Mouse (Mus musculus) NIH3T3 (cell line): ENCODE results near the gene Sdc3.

ENCODE experiments used
- DNase-seq: peaks from one replicate; pipeline ENCODE4 v3.0.0-alpha.2; 2012; ENCODE audit warnings: low read depth

Sdc3 gene

DNA sequence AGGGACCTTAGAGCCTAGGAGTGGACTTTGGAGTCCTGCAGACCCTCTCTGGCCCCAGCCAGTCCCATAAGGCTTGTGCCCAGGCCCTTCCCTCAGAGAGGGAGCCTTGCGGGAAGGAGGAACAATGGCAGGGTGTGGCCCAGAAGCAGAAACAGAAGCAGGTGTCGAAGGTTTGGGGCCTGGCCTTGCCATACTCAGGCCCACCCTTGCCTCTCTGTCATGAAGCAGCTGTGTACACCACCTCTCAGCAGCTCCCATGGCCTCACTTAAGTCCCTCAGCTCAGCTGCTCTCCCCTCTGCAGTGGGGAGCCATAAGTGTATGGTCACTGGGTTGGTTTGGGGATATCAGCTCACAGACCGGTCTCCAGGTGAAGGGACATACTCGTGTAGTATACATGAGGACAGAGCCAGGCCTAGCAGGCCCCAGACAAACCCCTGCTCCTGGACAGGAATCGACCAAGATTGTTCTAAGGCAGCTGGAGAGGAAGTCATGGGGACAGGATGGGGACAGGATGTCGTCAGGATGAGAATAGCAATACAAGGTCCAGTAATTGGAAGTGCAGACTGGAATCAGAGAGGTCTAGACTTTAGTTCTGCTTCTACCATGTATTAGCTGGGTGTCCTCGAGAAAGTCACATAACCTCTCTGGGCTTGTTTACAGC lies 28.4 kb downstream of the Sdc3 start:
- no peak for DNase-seq

DNA sequence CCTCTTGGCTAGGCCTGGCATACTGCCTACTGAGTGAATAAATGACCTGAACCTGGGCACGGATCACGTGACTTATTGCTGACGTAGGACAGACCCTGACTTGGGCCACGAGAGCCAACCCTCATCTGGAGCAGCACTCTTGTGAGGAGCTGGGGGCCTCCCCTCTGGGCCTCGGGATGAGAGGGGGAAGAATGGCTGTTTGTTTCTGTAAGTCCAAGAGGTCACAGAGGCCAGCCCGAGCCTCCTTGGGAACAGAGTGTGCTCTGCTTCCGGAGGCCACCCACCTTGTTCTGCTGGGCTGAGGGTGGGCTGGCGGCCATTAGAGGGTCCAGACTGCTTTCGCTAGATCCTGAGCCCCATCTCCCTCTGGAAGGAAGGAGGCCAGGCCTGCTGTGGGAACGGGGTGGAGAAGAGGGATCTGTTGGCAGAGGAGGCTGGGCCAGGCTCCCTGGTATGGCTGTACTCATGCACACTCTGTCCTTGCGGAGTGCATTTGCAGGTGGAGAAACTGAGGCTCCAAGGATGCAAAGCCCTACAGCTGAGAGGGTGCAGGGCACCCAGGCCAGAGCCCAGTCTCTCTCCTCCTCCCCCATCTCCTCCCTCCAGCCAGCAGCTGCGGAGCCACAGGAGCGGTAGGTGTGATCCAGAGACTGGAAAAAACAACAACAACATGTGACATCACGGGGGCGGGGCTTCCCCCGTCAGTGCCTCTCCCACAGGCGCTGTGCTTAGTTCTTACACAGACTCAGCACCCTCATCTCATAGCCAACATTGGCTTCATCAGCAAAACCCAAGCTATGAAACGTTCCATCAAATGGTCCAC lies 36.7 kb downstream of the Sdc3 start:
- peak; percentile 37 for DNase-seq

DNA sequence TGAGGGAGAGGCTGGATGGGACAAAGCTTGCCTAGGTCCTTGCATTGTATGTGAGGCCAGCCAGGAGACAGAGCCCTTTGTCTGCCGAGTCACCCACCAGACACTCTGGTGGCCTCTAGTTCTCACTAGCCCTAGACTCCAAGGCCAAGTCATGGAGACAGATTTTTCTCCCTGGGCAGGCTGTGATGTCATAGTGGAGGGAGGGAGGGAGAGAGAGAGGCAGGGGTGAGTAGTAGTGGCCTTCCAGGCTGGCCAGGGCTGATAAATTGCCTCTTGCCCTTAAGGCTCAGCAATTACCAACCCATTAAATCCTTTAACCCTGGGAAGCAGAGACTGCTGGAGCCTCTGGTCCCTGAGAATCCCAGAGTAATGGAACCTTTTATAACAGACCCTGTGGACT lies 41.8 kb downstream of the Sdc3 start:
- no peak for DNase-seq

DNA sequence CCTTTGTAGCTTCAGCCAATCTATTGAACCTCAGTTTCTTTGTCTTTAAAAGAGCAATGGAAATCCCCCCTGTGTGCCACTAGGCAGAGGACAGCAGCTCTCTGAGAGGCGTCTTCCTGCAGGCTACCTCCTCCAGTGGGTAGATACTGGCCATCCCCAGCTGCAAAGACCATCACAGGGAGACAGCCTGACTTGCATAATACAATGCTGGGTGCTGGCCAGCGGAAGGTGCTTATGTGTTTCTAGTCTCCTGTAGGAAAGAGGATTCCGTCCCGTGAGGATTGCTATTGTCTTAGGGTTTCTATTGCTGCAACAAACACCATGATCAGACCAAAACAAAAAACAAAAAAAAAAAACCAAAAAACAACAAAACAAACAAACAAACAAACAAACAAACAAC lies 43.2 kb downstream of the Sdc3 start:
- DNase-seq: no peak

DNA sequence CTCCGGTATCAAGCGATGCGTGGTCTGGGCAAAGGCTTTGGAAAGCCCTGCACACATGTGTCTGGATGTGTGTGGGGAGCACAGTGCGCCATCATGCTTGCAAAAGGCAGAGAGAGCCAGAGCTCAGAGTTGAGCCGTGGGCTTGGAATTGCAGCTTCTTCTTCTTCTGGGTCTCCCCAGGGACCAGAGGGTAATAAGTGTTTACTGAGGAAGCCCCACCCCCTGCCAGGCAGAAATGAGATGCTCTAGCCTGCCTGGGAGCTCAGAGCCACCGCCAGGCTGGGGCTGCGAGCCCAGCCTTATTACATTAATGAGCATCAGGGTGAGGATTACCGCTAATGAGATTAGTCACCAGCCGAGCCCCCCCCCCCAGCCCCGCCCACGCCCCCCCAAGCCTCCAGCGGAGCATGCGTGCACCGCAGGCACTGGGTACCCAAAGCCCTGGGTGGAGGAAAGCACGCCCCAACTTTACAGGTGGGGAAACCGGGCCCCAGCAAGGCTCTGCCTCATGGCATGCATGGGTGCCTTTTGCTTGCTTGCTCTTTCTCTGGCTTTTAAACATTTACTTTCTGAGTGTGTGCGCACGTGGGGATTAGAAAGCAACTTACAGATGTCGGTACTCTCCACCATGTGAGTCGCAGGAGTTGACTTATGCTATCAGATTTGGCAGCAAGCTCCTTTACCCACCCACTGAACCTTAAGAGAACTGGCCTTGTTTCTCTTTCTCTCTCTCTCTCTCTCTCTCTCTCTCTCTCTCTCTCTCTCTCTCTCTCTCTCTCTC lies 44.1 kb downstream of the Sdc3 start:
- DNase-seq: peak; percentile 41

DNA sequence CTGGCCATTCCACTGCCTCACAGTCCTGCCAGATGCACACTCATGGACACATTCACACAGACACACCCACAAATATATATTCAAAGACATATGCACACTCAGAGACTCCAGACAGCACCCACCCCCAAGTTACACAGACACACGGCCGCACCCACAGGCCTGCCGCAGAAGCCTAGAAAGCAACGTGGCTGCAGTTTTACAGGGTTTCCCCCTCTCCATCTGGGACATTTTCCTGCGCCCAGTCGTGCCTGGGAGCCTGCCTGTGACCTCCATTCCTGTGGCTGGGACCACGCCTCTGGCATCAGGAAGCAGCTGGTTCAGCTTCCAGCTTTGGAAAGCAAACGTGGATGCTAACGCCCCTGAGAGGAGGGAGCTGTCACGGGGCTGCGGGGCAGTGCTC lies 46.2 kb downstream of the Sdc3 start:
- peak; percentile 24 for DNase-seq

DNA sequence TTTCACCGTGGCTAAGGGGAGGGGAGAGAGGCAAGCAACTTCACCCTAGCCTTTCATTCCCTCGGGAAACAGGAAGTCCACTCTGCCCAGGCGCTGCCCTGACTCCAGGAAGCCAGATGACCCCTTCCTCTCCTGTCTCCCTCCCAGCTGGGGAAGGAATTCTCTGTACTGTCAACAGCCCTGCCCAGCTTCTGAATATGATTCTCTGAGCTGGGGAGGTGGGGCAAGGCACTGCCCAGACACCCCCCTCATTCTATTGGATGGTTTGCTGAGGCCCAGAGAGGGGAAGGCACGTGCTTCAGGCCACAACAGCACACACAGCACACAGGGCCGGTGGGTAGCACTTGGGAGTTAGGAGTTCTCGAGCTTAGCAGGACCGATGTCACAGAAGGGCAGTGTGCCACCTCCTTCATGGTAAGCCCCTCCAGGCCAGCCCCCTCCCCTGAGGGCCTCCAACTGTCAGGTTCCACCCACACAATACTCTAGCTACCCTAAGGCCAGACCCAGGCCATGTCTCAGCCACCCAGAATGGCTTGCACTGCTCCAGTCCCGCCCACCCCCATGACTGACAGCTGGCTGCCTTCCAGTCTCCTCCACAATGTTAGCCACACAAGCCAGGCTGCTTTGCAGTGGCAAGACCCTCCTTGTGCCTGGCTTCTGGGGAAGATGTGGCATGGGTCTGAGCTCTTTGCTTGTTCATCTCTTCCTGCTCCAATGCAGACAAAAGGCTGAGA lies 48.9 kb downstream of the Sdc3 start:
- DNase-seq: peak; percentile 40

DNA sequence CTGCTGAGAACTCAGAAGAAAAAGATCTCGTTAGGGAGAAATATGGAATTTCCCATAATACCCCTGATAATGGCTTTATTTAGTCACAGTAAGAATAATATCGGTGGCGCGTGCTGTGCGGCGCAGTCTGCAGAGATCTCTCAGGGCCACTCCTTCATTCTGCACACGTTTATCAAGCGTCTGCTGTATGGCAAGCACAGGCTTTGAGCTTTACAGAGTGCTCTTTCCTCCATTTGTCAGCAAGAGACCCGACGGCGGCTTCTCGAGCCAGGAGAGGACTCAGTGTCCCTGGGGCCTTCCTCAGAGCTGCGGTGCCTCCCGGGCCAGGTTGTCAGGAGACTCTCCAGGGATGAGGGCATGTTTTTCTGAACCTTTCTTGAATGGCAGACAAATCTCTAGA lies 56.5 kb downstream of the Sdc3 start:
- DNase-seq: no peak

DNA sequence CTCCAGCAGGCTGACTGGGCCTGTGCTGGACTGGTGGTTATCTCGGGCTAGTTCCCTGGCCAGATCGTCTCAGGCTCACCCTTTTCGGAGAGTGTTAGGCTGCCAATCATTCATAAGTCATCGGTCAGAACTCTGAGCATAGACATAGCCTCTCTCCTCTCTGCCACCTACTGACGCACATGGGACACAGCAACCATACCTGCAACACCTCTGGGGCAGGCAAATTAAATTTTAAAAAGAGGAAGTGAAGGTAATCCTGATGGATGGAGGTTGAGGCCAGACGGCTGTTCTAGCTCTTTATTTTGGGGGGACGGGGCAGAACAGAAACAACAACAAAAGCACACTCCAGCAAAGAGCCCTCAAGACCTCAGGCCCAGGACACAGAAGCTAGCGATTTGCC lies 65.3 kb downstream of the Sdc3 start:
- DNase-seq: no peak

DNA sequence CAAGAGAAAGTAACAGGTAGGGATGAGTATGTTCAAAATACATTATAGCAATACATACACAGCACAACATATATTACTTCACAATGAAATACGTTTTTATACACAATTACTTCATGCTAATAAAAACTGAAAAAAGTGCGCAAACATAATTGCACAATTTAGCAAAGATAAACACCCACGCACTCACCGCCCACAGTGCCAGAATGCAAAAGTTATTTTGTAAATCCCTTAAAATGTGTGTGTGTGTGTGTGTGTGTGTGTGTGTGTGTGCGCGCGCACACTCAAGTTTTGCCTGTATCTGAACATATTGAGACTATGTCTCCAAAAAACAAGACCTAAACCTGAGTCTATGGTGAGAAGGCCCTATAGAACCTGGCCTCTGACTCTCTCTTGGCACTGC lies 66.5 kb downstream of the Sdc3 start:
- DNase-seq: no peak

DNA sequence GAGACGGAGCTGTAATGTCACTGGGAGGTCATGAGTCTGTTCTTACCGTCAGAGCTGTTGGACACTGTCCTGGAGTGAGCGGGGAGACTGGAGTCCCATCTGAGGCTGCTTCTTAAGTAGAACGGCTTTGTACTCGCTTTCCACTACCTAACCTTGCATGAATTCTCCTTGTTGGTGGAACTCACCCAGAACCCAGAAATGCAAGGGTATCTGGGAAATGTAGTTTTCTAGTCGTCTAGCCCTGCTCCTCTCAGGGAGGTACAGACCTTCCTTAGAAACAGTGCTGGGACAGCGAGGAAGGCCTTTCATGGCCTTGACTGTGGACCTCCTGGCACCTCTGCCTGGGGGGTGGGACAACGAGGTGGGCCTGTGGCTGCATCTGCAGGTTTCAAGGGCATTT lies 67.1 kb downstream of the Sdc3 start:
- no peak for DNase-seq

DNA sequence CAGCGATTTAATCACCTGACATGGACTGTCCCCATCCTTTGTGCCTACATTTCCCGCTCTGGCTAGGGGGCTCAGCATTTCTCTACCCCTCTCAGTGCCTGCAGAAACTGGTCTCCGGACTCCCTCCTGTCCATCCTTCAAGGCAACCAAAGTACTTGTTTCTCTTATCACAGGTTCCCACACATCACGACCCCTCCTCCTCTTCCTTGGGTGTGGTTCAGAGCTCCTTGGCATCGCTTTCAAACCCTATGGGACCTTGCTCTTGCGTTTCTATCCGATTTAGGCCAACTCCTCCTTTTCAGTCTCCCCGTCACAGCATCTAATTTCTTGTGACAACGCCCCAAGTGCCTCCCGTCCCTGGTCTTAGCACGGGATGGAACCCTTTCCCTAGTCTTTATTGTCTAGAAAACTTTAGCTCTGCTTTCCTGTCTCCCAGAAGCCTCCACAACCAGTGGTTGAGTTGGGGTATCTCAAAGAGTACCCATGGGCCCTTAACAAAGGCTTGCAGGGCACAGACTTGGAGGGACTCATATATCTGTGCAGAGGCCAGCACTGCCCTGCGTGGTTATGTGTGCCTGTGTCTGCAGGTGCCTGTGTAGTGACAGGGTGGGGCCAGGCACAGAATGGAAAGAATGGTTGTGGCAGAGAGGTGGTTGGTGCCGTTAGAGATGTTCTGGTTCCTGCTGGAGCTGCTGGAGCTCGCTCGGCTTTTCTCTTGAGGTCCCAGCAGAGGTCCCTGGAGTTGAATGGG lies 68.7 kb downstream of the Sdc3 start:
- no peak for DNase-seq

DNA sequence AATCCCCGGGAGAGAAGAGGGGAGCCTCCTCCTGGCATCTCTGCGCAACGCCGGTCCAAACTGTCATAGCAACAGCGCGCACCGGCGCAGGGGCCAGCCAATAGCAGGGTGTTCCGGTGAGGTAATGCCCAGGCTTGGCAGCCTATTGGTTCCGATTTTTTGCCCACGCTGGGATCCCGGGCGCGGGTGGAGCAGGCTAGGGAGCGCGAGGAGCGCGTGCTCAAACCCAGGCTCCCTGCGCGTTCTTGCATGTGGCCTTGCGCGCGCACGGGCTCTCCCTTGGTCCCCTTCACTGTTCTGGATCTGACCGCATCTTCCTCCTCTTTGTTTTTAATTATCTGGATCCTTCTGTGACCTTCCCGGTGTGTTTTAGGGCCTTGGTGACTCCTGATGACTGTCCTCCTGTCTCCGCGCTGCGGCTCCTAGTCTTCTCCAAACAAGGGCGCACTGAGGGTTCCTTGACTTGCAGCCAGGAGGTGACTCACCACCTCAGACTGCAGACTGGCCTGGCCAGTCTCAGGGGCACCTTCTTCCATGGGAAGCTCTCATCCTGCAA lies 69.4 kb downstream of the Sdc3 start:
- peak; percentile 77 for DNase-seq

DNA sequence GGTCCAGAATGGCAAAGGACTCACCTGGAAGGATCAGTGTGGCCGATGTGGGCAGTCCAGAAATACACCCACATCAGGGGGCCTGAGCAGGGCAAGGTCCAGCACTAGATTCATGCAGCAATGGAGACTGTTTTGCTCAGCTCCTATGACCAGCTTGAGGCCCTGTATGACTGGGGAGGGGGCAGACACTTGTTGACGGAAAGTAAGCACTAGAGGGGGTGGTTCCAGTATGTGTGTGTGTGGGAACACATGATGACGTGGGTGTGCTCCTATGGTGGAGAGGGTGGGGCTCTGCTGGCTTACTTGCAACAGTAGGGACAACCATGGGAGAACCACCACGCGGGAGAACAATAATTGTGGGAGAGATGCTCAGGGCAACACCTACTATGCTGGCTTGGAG lies 70.2 kb downstream of the Sdc3 start:
- no peak for DNase-seq

DNA sequence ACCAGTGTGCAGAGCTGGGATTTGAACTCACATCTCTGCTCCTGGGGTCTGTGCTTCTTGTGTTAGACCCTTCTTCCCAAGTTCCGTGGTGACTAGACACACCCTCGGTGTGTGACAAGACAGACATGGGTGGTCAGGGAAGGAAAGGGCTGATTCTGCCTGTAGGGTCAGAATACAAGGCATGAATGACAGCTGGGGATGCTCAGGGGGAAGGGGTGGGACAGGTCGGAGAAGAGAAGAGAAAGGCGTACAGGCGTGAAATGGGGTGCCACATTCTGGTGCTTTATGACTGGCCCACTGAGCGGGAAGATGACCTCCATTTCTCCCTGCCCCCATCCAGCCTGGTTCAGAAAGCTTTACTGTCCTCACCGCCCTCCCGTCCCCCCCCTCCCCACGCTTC lies 73.1 kb downstream of the Sdc3 start:
- no peak for DNase-seq

DNA sequence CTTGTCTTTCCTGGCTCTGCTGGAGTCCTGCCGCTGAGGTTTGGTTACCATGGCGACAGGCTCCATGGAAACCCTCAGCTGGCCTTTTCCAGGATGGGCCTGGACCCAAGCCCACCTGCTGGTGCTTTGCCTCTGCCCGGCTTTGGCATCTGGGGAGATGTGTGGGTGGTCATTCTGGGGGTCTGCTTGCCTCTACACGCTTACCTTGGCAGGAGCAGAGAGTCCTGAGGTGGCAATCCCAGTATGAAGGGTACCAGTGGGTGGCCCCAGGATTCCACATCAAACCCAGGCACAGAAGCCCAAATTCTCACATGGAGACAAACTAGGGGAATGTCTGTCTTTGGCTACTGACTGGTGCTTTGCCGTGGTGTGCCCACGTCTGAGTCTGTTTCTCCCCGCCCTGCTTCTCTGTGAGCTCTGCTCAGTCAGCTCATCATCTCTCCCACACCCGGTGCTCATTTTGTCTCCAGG lies 73.6 kb downstream of the Sdc3 start:
- DNase-seq: no peak

DNA sequence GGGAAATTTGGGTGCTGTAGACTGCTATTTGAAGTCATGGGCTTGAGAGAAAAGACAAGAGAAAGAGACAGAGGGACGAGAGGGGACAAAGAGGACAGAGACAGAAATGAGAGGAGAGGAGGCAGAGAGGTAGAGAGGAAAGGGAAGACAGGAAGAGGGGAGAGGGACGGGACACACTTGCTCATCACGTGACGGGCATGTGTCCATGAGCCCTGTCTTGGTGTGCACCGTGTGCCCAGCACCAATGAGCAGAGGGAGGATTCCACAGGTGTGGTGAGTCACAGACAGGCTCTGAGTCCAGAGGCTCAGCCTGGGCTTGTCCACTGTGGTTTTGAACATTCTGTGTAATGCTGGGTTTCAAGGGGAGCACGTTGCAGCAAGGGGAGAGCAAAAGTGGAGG lies 75.6 kb downstream of the Sdc3 start:
- DNase-seq: no peak

DNA sequence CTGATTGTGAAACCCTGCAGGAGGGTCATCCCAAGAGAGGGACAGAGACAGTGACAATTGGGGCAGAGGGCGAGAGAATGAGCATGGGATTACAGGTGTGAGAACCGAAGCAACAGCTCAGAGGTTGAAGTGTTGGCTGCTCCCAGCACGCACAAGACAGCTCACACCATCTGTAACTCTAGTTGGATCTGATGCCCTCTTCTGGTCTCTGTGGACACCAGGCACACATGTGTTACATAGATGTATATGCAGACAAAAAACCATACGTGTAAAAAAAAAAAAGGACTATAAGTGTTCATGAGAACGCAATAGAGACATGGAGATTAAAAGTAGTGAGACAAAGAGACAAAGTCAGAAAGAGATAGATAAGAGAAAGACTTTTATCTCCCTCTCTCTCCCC lies 76.5 kb downstream of the Sdc3 start:
- DNase-seq: no peak

DNA sequence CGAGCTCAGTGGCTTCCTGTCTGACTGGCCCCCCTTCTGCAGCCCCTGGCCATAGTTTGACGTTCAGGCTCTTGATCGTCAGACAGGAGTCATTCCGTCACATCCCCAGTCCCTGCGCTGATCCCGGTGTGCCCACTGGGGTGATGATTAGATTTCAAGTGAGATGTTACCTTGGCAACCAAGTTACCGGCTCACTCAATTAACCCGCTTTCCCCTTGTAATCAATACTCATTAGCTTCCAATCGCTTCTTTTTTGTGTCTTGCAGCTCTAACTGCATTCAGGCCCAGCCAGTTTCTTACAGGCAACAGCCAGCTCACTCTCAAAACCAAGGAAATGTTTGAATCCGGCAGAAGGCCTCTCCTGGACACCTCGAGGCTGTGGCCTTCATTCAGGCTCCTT lies 80.1 kb downstream of the Sdc3 start:
- DNase-seq: no peak

DNA sequence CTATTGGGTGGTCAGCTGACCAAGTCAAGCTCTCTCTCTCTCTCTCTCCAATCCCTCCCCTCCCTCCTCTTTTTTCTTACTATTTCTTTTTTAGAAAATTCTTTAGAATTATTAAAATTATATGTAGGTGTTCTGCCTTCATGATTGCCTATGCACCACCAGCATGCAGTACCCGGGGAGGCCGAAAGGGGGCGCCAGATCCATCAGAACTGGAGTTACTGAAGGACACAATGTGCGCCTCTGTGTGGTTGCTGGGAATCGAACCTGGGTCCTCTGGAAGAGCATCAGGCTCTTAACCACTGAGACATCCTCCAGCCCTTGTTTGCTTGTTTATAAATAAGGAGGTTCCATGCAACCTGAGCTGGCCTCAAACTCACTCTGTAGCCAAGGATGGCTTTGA lies 81.1 kb downstream of the Sdc3 start:
- no peak for DNase-seq

DNA sequence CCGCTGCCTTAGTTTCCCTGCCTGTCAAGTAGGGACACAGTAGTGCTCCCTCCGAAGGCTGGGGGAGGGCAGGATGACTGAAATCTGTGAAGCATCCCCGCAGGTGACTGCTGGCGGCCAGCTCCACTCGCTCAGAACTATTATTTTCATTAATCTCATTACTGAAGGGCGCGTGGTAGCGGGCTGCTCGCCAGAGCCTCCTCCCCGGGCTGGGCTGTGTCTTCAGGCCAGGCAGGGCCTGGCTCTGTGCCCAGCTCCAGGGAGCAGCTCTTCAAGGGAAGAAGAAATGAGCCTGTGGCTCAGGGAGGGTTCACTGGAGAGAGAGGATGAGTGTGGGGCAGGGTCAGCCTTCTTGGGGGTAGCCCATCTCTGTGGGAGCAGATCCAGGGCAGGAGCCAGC lies 82.3 kb downstream of the Sdc3 start:
- peak; percentile 84 for DNase-seq
